Mouse (Mus musculus) cerebellum, adult 11-12 months (tissue): ENCODE data around the gene Slc7a6.
"Not testable (repeated sequence)": the region's sequence is repeated elsewhere in the genome, so short reads cannot be mapped to it uniquely, and the experiment has no call there.

ENCODE experiments used
- DNase-seq: peaks from one replicate; pipeline ENCODE4 v3.0.0; 2022

The Slc7a6 gene

GRCm38 (mm10) chr8:106189162-106189561 is 20.5 kb downstream of the Slc7a6 start:
- DNase-seq: no peak

GRCm38 (mm10) chr8:106191639-106192038 is 23.0 kb downstream of the Slc7a6 start:
- DNase-seq: no peak

- DNase-seq: no peak
Observed at GRCm38 (mm10) chr8:106193162-106193561, 24.5 kb downstream of the Slc7a6 start.

- no peak for DNase-seq
Observed at GRCm38 (mm10) chr8:106194062-106194461, 25.4 kb downstream of the Slc7a6 start.

- DNase-seq: no peak
Observed at GRCm38 (mm10) chr8:106198741-106199140, 30.1 kb downstream of the Slc7a6 start.

GRCm38 (mm10) chr8:106199596-106199995 is 30.9 kb downstream of the Slc7a6 start:
- not testable (repeated sequence) for DNase-seq

- DNase-seq: peak; percentile 10
Observed at GRCm38 (mm10) chr8:106210035-106210731, 41.5 kb downstream of the Slc7a6 start.

- peak; percentile 93 for DNase-seq
Observed at GRCm38 (mm10) chr8:106210821-106211345, 42.2 kb downstream of the Slc7a6 start, which contains the start of the genes Slc7a6os and Prmt7. Slc7a6os (minus strand) TSS chr8:106210935. Prmt7 (plus strand) TSS chr8:106210936.

- DNase-seq: no peak
Observed at GRCm38 (mm10) chr8:106211421-106211820, 42.8 kb downstream of the Slc7a6 start.

GRCm38 (mm10) chr8:106213959-106214358 is 45.3 kb downstream of the Slc7a6 start:
- DNase-seq: no peak

GRCm38 (mm10) chr8:106219620-106220019 is 51.0 kb downstream of the Slc7a6 start:
- no peak for DNase-seq

GRCm38 (mm10) chr8:106226589-106226988 is 57.9 kb downstream of the Slc7a6 start:
- peak; percentile 26 for DNase-seq

GRCm38 (mm10) chr8:106231536-106231935 is 62.9 kb downstream of the Slc7a6 start:
- no peak for DNase-seq

- DNase-seq: no peak
Observed at GRCm38 (mm10) chr8:106232751-106233150, 64.1 kb downstream of the Slc7a6 start.

- DNase-seq: no peak
Observed at GRCm38 (mm10) chr8:106234567-106235261, 66.1 kb downstream of the Slc7a6 start.

- no peak for DNase-seq
Observed at GRCm38 (mm10) chr8:106237106-106237505, 68.4 kb downstream of the Slc7a6 start.
